Mouse (Mus musculus) olfactory bulb, adult 2 months (tissue): ENCODE data around the gene Cplx1. TPM values are rescaled to one million over a fixed set of nuclear protein-coding genes. Genes with fewer than 3 reads are reported as not detected.

Experiments
- H3K27ac ChIP-seq: fragments of 200-500 bp; 2 replicates; pipeline ENCODE4 v1.5.1; 2012; ENCODE audit warnings: low read depth, low read length; ENCODE audit not compliant: insufficient read depth
- H3K4me1 ChIP-seq: fragments of 200-500 bp; 2 replicates; pipeline ENCODE4 v1.6.1; 2012; ENCODE audit warnings: low read length; ENCODE audit not compliant: control insufficient read depth, insufficient read depth
- H3K4me3 ChIP-seq: fragments of 200-500 bp; 2 replicates; pipeline ENCODE4 v1.5.1; 2012; ENCODE audit warnings: mild to moderate bottlenecking, low read depth, low read length, moderate library complexity; ENCODE audit not compliant: insufficient read depth
- CTCF ChIP-seq: fragments of 200-500 bp; IDR thresholded peaks from 2 replicates; pipeline ENCODE4 v1.5.1; 2012; ENCODE audit warnings: low read depth, mild to moderate bottlenecking, low read length, moderate library complexity; ENCODE audit not compliant: insufficient read depth
- POLR2A ChIP-seq: fragments of 200-500 bp; IDR thresholded peaks from 2 replicates; pipeline ENCODE4 v1.6.1; 2012; ENCODE audit warnings: mild to moderate bottlenecking, low read depth, low read length, moderate library complexity; ENCODE audit not compliant: insufficient read depth
- whole genome bisulfite sequencing: fragments of 180-500 bp; shearing (Covaris S2); methylation state at CpG from one replicate; pipeline ENCODE4 v1.1.7; 2018; 5-methylcytosine and 5-hydroxymethylcytosine counted together
- polyA plus RNA-seq: library from polyadenylated mRNA; stranded (reverse); fragments of >200 nt; gene quantifications from 2 replicates; pipeline ENCODE4 v1.2.4, GENCODE M21; 2012; ENCODE audit warnings: low replicate concordance; ENCODE audit not compliant: missing spikeins, insufficient read depth, insufficient read length

Gene Cplx1
- polyA plus RNA-seq, 1 experiment, result 534 TPM

DNA sequence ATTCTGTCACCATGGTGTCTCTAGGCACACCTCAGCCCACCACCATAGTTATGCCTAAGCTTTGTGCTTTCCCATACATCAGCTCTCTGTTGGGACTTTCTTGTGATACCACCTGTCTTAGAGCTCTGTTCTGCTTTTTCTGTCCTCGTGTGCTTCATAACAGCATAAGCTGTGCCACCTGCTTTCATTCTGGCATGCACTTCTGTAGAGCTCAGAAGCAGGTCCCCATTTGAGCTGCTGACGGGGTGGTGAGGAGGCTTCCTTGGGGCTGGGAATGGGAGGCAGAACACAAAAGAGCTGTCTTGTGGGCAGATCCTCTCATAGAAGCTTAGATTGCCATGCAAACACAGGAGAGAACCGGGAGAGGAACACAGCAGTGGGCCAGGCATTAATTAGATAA lies 73.8 kb downstream of the Cplx1 start:
- Histone ChIP-seq H3K27ac (no peak overlapping the region), H3K4me1 (no peaks in the 10 kb centered on the region), H3K4me3 (no peak overlapping the region)
- TF ChIP-seq CTCF (no peak), POLR2A (no peak)
- WGBS, result 51% methylated on average over 3 of the region's 3 CpGs

DNA sequence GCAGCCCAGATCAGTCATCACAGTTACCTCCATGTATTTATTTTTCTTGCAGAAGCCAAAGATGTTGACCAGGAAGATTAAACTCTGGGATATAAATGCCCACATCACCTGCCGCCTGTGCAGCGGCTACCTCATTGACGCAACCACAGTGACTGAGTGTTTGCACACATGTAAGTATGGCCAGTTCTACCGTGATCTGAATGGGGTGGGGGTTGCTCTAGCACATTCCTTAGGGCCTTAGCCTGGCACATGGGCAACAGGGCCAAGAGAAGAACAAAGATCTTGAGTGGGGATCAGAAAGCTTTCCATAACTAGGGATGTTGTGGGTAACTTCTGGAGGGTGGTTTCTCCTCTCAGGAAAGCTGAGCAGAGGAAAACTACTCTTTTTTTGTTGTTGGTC lies 76.1 kb downstream of the Cplx1 start:
- TF ChIP-seq POLR2A, result no peak
- no peak for TF ChIP-seq CTCF
- H3K4me3 ChIP-seq, result no peak overlapping the region
- H3K27ac ChIP-seq, result no peak overlapping the region
- 82% methylated on average over 4 of the region's 4 CpGs for WGBS
- peaks cover 2% of the 10 kb centered on the region; the same call in 1 of the 2 replicates for H3K4me1 ChIP-seq

GRCm38 (mm10) chr5:108469617-108470016 lies 80.2 kb downstream of the Cplx1 start:
- H3K27ac ChIP-seq, result no peak overlapping the region
- TF ChIP-seq POLR2A, result no peak
- TF ChIP-seq CTCF, result no peak
- peaks cover 2% of the 10 kb centered on the region; the same call in 1 of the 2 replicates for H3K4me1 ChIP-seq
- H3K4me3 ChIP-seq, result no peak overlapping the region
- WGBS, result 59% methylated on average over 7 of the region's 7 CpGs

Other genes with a start within 250 kb of the Cplx1 start
- not detected in 2 replicates for gene Pigg, start 237.4 kb downstream of the Cplx1 start, polyA plus RNA-seq
- gene Gm42517, start 182.1 kb downstream of the Cplx1 start, polyA plus RNA-seq, result not detected in 2 replicates
- not detected in 2 replicates for gene Pde6b, start 161.6 kb downstream of the Cplx1 start, polyA plus RNA-seq
- gene Atp5k, start 115.6 kb downstream of the Cplx1 start, polyA plus RNA-seq, result not detected in 2 replicates
- gene Mfsd7a, start 101.1 kb downstream of the Cplx1 start, polyA plus RNA-seq, result not detected in 2 replicates
- 59.2 TPM in 1 of 2 replicates, not detected in the other for gene Pcgf3, start 88.8 kb downstream of the Cplx1 start, polyA plus RNA-seq
- gene Gak, start 79.7 kb upstream of the Cplx1 start, polyA plus RNA-seq, result 581 TPM in 1 of 2 replicates, not detected in the other
- not detected in 2 replicates for gene Tmem175, start 79.7 kb upstream of the Cplx1 start, polyA plus RNA-seq
- gene Idua, start 110.3 kb upstream of the Cplx1 start, polyA plus RNA-seq, result not detected in 2 replicates
- not detected in 2 replicates for gene Dgkq, start 119.6 kb upstream of the Cplx1 start, polyA plus RNA-seq
- gene Slc26a1, start 125.5 kb upstream of the Cplx1 start, polyA plus RNA-seq, result not detected in 2 replicates
- gene Fgfrl1, start 142.4 kb upstream of the Cplx1 start, polyA plus RNA-seq, result not detected in 2 replicates
- not detected in 2 replicates for gene Rnf212, start 225.0 kb upstream of the Cplx1 start, polyA plus RNA-seq
- not detected in 2 replicates for gene Tmed11, start 245.3 kb upstream of the Cplx1 start, polyA plus RNA-seq